In the genomic region with DNA sequence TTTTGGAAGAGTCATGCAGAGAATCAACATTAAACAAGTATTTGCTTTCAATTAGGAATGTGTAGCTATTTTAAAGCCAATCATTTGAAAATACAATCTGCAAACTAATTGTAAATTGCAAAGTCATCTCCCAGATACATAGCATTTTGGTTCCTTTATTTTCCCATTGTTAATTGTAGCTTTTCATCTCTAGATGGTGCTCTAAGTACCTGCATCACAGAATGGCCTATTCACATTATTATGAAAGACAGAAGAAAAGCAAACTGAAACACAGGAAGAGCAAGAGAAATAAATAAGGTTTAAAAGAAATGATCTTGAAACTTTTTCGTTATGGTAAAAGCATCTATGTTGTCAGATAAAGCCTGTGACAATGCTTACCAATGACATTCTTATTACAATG, we compare ENCODE assay signal across 14 mouse cellular contexts.
A peak's percentile ranks its signal among the peaks of the same experiment; 100 is the strongest.
DNase-seq lines count a peak whose midpoint lies in the region; ATAC-seq and TF ChIP-seq lines count a peak whose summit lies in the region.
"Had no signal": no experiment of that assay in that cellular context is flagged by ENCODE, and none has a peak within 500 bp of the region (broad histone marks: within the 10 kb centered on the region; RNA-seq: fewer than 3 reads in every experiment).

No protein-coding gene starts in this region.

- no peak overlapping the region for H3K4me2 ChIP-seq in heart, postnatal 0 days (ENCODE audit: low read depth, low read length)
- H3K4me2 ChIP-seq in heart, embryonic 12.5 days = no peak overlapping the region
- H3K4me2 ChIP-seq in midbrain, embryonic 14.5 days (ENCODE audit: low read length) = no peak overlapping the region
- no peak overlapping the region for H3K4me2 ChIP-seq in midbrain, embryonic 15.5 days
- H3K4me2 ChIP-seq: embryonic facial prominence, embryonic 13.5 days; kidney, embryonic 15.5 days; liver, embryonic 11.5 days; neural tube, embryonic 12.5 days had no signal

- no peak for ATAC-seq in heart, postnatal 0 days (ENCODE audit: insufficient read depth, low read depth)
- ATAC-seq in heart, embryonic 12.5 days (ENCODE audit: insufficient number of reproducible peaks, low FRiP score) = no peak
- ATAC-seq in midbrain, embryonic 14.5 days (ENCODE audit: low FRiP score, low TSS enrichment) = no peak
- ATAC-seq in midbrain, embryonic 15.5 days (replicated peaks) = no peak

- H3K4me3 ChIP-seq in cerebellum, adult 2 months (replicated peaks; ENCODE audit: insufficient read depth, low read depth, low read length) = no peak overlapping the region
- H3K4me3 ChIP-seq in heart, postnatal 0 days (ENCODE audit: low read depth, low read length) = no peak overlapping the region
- no peak overlapping the region for H3K4me3 ChIP-seq in heart, embryonic 12.5 days
- no peak overlapping the region for H3K4me3 ChIP-seq in midbrain, embryonic 14.5 days (replicated peaks; ENCODE audit: low read depth, low read length)
- no peak overlapping the region for H3K4me3 ChIP-seq in midbrain, embryonic 15.5 days
- H3K4me3 ChIP-seq: embryonic facial prominence, embryonic 13.5 days; kidney, embryonic 15.5 days; neural tube, embryonic 12.5 days had no signal

- no peak overlapping the region for H3K9ac ChIP-seq in heart, postnatal 0 days (replicated peaks; ENCODE audit: low read depth, low read length)
- no peak overlapping the region for H3K9ac ChIP-seq in heart, embryonic 12.5 days
- H3K9ac ChIP-seq in midbrain, embryonic 14.5 days (replicated peaks; ENCODE audit: low read length) = no peak overlapping the region
- H3K9ac ChIP-seq in midbrain, embryonic 15.5 days = no peak overlapping the region
- H3K9ac ChIP-seq: embryonic facial prominence, embryonic 13.5 days; kidney, embryonic 15.5 days; neural tube, embryonic 12.5 days had no signal

- H3K27ac ChIP-seq in cerebellum, adult 2 months (ENCODE audit: insufficient read depth, low read length) = no peak overlapping the region
- H3K27ac ChIP-seq in heart, postnatal 0 days (ENCODE audit: low read depth) = no peak overlapping the region
- H3K27ac ChIP-seq in heart, embryonic 12.5 days (ENCODE audit: poor library complexity, severe bottlenecking) = no peak overlapping the region
- no peak overlapping the region for H3K27ac ChIP-seq in midbrain, embryonic 14.5 days (replicated peaks; ENCODE audit: low read depth, low read length)
- no peak overlapping the region for H3K27ac ChIP-seq in midbrain, embryonic 15.5 days
- H3K27ac ChIP-seq: embryonic facial prominence, embryonic 13.5 days; kidney, embryonic 15.5 days; neural tube, embryonic 12.5 days had no signal

- peak; percentile 56; the same call in 1 of the 2 replicates for TF ChIP-seq CTCF in cerebellum, adult 2 months (IDR thresholded peaks at IDR 0.05; ENCODE audit: borderline replicate concordance, insufficient read depth, low read depth, low read length)
- peak; percentile 31; the same call in 1 of the 2 replicates for TF ChIP-seq CTCF in heart, postnatal 0 days (IDR thresholded peaks at IDR 0.05; ENCODE audit: low read depth)

- no peak for TF ChIP-seq POLR2A in cerebellum, adult 2 months (IDR thresholded peaks at IDR 0.05; ENCODE audit: borderline replicate concordance, insufficient read depth, low read length)

- WGBS in cerebellum, adult 2 months = 59% methylated on average over 1 of the region's 1 CpGs
- 61% methylated on average over 1 of the region's 1 CpGs for WGBS in heart, postnatal 0 days
- 64% methylated on average over 1 of the region's 1 CpGs for WGBS in heart, embryonic 12.5 days
- 77% methylated on average over 1 of the region's 1 CpGs for WGBS in midbrain, embryonic 14.5 days
- WGBS in midbrain, embryonic 15.5 days = 65% methylated on average over 1 of the region's 1 CpGs

- no peaks in the 10 kb centered on the region for H3K36me3 ChIP-seq in heart, postnatal 0 days (replicated peaks; ENCODE audit: control insufficient read depth, insufficient read depth, low read length)
- H3K36me3 ChIP-seq in heart, embryonic 12.5 days = no peaks in the 10 kb centered on the region
- H3K36me3 ChIP-seq in midbrain, embryonic 14.5 days (ENCODE audit: control insufficient read depth, insufficient read depth, low read length) = no peaks in the 10 kb centered on the region
- no peaks in the 10 kb centered on the region for H3K36me3 ChIP-seq in midbrain, embryonic 15.5 days (replicated peaks)
- H3K36me3 ChIP-seq: embryonic facial prominence, embryonic 13.5 days; kidney, embryonic 15.5 days; neural tube, embryonic 12.5 days had no signal

- no peak for TF ChIP-seq EP300 in heart, postnatal 0 days (IDR thresholded peaks at IDR 0.05; ENCODE audit: low read depth)

- H3K4me1 ChIP-seq in cerebellum, adult 2 months (ENCODE audit: control insufficient read depth, insufficient read depth, low read length) = no peaks in the 10 kb centered on the region
- no peaks in the 10 kb centered on the region for H3K4me1 ChIP-seq in heart, postnatal 0 days (ENCODE audit: control insufficient read depth, insufficient read depth)
- no peaks in the 10 kb centered on the region for H3K4me1 ChIP-seq in heart, embryonic 12.5 days (replicated peaks)
- H3K4me1 ChIP-seq in midbrain, embryonic 14.5 days (ENCODE audit: control insufficient read depth, insufficient read depth, low read length) = no peaks in the 10 kb centered on the region
- H3K4me1 ChIP-seq in midbrain, embryonic 15.5 days = no peaks in the 10 kb centered on the region
- H3K4me1 ChIP-seq: embryonic facial prominence, embryonic 13.5 days; kidney, embryonic 15.5 days; neural tube, embryonic 12.5 days had no signal

- H3K9me3 ChIP-seq in heart, postnatal 0 days (replicated peaks; ENCODE audit: control insufficient read depth, low read length) = no peaks in the 10 kb centered on the region
- H3K9me3 ChIP-seq in heart, embryonic 12.5 days (replicated peaks) = no peaks in the 10 kb centered on the region
- no peaks in the 10 kb centered on the region for H3K9me3 ChIP-seq in midbrain, embryonic 14.5 days (ENCODE audit: control insufficient read depth, low read length)
- H3K9me3 ChIP-seq in midbrain, embryonic 15.5 days = no peaks in the 10 kb centered on the region
- H3K9me3 ChIP-seq: embryonic facial prominence, embryonic 13.5 days; kidney, embryonic 15.5 days; neural tube, embryonic 12.5 days had no signal

- peak in 1 of 2 experiments; percentile 8 for DNase-seq in cerebellum, adult 2 months
- DNase-seq in cerebellum, adult 11-12 months = no peak
- DNase-seq in heart, postnatal 0 days (ENCODE audit: low spot score) = no peak
- DNase-seq in midbrain, embryonic 14.5 days = peak; percentile 61
- DNase-seq in kidney, postnatal 25 days = no peak
- DNase-seq in ovary, postnatal 14 days (ENCODE audit: low spot score) = no peak
- DNase-seq: heart, adult 18-20 months; heart, postnatal 10 days had no signal

- H3K27me3 ChIP-seq in cerebellum, adult 2 months (ENCODE audit: control insufficient read depth, insufficient read depth, low read length) = no peaks in the 10 kb centered on the region
- H3K27me3 ChIP-seq in heart, postnatal 0 days (ENCODE audit: control insufficient read depth, insufficient read depth, low read length) = no peaks in the 10 kb centered on the region
- no peaks in the 10 kb centered on the region for H3K27me3 ChIP-seq in heart, embryonic 12.5 days (replicated peaks)
- no peaks in the 10 kb centered on the region for H3K27me3 ChIP-seq in midbrain, embryonic 14.5 days (ENCODE audit: control insufficient read depth, insufficient read depth, low read length)
- no peaks in the 10 kb centered on the region for H3K27me3 ChIP-seq in midbrain, embryonic 15.5 days (replicated peaks)
- H3K27me3 ChIP-seq: embryonic facial prominence, embryonic 13.5 days; kidney, embryonic 15.5 days; neural tube, embryonic 12.5 days had no signal
